Mouse (Mus musculus): Measurements from ENCODE around the gene Fbxo40. TPM values are rescaled to one million over a fixed set of nuclear protein-coding genes. Genes with fewer than 3 reads are reported as not detected.

Gene Fbxo40
- polyA plus RNA-seq, 2 experiments = 0.26 to 0.44 TPM

DNA sequence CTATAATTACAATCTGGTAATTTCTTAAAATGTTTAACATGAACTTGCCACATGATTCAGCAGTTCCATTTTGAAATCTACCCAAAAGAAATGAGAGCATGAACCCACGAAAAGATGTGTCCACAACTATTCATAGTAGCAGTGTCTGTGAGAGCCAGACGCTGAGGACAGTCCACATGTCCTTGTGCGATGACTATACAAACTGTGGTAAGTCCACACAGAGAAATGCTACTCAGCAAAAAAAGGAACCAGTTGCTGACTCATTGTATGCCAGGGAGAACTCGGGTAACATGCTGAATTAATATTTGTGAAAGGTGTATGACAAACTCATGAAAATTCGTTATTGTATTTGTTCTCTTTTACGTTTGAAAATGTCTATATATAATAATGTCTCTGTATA, 7.4 kb upstream of the Fbxo40 start:
- H3K36me3 ChIP-seq (ENCODE audit: control insufficient read depth, insufficient read depth, low read length) = no peaks in the 10 kb centered on the region
- no peaks in the 10 kb centered on the region for H3K4me1 ChIP-seq (ENCODE audit: control insufficient read depth, insufficient read depth, low read length)
- no peak for DNase-seq (ENCODE audit: low spot score)
- no peak overlapping the region for H3K4me2 ChIP-seq (replicated peaks; ENCODE audit: low read depth, low read length, severe bottlenecking)
- no peak for ATAC-seq (ENCODE audit: low FRiP score, low read depth)
- H3K27ac ChIP-seq (replicated peaks; ENCODE audit: low read depth, low read length) = no peak overlapping the region
- no peaks in the 10 kb centered on the region for H3K9me3 ChIP-seq (ENCODE audit: control insufficient read depth, low read length)
- no peaks in the 10 kb centered on the region for H3K27me3 ChIP-seq (ENCODE audit: control insufficient read depth, insufficient read depth, low read length)
- H3K4me3 ChIP-seq (replicated peaks; ENCODE audit: low read length) = no peak overlapping the region
- 78% methylated on average over 6 of the region's 6 CpGs for WGBS
- no peak for TF ChIP-seq POLR2A (IDR thresholded peaks at IDR 0.05; ENCODE audit: borderline replicate concordance, extremely low read depth, insufficient read depth, insufficient read length)
- no peak overlapping the region for H3K9ac ChIP-seq (ENCODE audit: low read depth, low read length, severe bottlenecking)

DNA sequence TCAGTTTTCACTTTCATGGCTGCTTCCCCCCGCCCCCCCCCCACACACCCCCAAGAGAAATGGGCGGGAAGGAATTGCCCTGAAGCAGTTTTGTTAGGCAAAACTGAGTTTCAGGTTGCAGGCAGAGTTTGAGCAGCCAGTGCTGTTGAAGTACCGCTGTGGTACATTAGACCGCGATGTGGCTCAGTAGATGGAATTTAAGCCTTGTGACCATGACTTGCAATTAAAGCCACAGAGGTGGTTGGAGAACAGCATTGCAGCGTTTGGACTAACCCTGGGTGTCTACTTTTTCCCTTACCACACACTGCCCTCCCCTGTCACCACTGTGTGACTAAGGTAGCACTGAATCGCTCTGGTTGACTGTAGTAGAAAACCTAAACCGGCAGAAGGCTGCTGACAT, 774 bp downstream of the Fbxo40 start:
- ATAC-seq (ENCODE audit: low FRiP score, low read depth) (peak; percentile 51; the same call in 1 of the 2 replicates), DNase-seq (ENCODE audit: low spot score) (peak; percentile 9)
- Histone ChIP-seq H3K9ac (ENCODE audit: low read depth, low read length, severe bottlenecking) (no peak overlapping the region), H3K9me3 (ENCODE audit: control insufficient read depth, low read length) (no peaks in the 10 kb centered on the region), H3K4me3 (replicated peaks; ENCODE audit: low read length) (no peak overlapping the region), H3K4me2 (replicated peaks; ENCODE audit: low read depth, low read length, severe bottlenecking) (0 out of 2 replicates have a peak overlapping the region, but pooled peaks have one; percentile 14), H3K4me1 (ENCODE audit: control insufficient read depth, insufficient read depth, low read length) (0 out of 2 replicates have a peak, but pooled peaks cover 3% of the 10 kb centered on the region), H3K36me3 (ENCODE audit: control insufficient read depth, insufficient read depth, low read length) (no peaks in the 10 kb centered on the region), H3K27ac (replicated peaks; ENCODE audit: low read depth, low read length) (no peak overlapping the region), H3K27me3 (ENCODE audit: control insufficient read depth, insufficient read depth, low read length) (no peaks in the 10 kb centered on the region)
- WGBS = 57% methylated on average over 8 of the region's 8 CpGs
- no peak for TF ChIP-seq POLR2A (IDR thresholded peaks at IDR 0.05; ENCODE audit: borderline replicate concordance, extremely low read depth, insufficient read depth, insufficient read length)

GRCm38 (mm10) chr16:36988066-36988465, 2.2 kb downstream of the Fbxo40 start:
- 0 out of 2 replicates have a peak, but pooled peaks cover 3% of the 10 kb centered on the region for H3K4me1 ChIP-seq (ENCODE audit: control insufficient read depth, insufficient read depth, low read length)
- H3K9me3 ChIP-seq (ENCODE audit: control insufficient read depth, low read length) = no peaks in the 10 kb centered on the region
- TF ChIP-seq POLR2A (IDR thresholded peaks at IDR 0.05; ENCODE audit: borderline replicate concordance, extremely low read depth, insufficient read depth, insufficient read length) = no peak
- ATAC-seq (ENCODE audit: low FRiP score, low read depth) (no peak), DNase-seq (ENCODE audit: low spot score) (no peak)
- no peaks in the 10 kb centered on the region for H3K27me3 ChIP-seq (ENCODE audit: control insufficient read depth, insufficient read depth, low read length)
- H3K9ac ChIP-seq (ENCODE audit: low read depth, low read length, severe bottlenecking) = no peak overlapping the region
- no peak overlapping the region for H3K4me2 ChIP-seq (replicated peaks; ENCODE audit: low read depth, low read length, severe bottlenecking)
- H3K36me3 ChIP-seq (ENCODE audit: control insufficient read depth, insufficient read depth, low read length) = no peaks in the 10 kb centered on the region
- no peak overlapping the region for H3K4me3 ChIP-seq (replicated peaks; ENCODE audit: low read length)
- no peak overlapping the region for H3K27ac ChIP-seq (replicated peaks; ENCODE audit: low read depth, low read length)

GRCm38 (mm10) chr16:36987399-36987798, 2.9 kb downstream of the Fbxo40 start:
- Histone ChIP-seq H3K4me1 (ENCODE audit: control insufficient read depth, insufficient read depth, low read length) (0 out of 2 replicates have a peak, but pooled peaks cover 3% of the 10 kb centered on the region), H3K4me3 (replicated peaks; ENCODE audit: low read length) (no peak overlapping the region), H3K27ac (replicated peaks; ENCODE audit: low read depth, low read length) (no peak overlapping the region), H3K36me3 (ENCODE audit: control insufficient read depth, insufficient read depth, low read length) (no peaks in the 10 kb centered on the region), H3K9ac (ENCODE audit: low read depth, low read length, severe bottlenecking) (no peak overlapping the region), H3K4me2 (replicated peaks; ENCODE audit: low read depth, low read length, severe bottlenecking) (no peak overlapping the region), H3K9me3 (ENCODE audit: control insufficient read depth, low read length) (no peaks in the 10 kb centered on the region), H3K27me3 (ENCODE audit: control insufficient read depth, insufficient read depth, low read length) (no peaks in the 10 kb centered on the region)
- TF ChIP-seq POLR2A (IDR thresholded peaks at IDR 0.05; ENCODE audit: borderline replicate concordance, extremely low read depth, insufficient read depth, insufficient read length) = no peak
- WGBS = 65% methylated on average over 2 of the region's 2 CpGs
- ATAC-seq (ENCODE audit: low FRiP score, low read depth) (peak; percentile 46; the same call in 1 of the 2 replicates), DNase-seq (ENCODE audit: low spot score) (no peak)

DNA sequence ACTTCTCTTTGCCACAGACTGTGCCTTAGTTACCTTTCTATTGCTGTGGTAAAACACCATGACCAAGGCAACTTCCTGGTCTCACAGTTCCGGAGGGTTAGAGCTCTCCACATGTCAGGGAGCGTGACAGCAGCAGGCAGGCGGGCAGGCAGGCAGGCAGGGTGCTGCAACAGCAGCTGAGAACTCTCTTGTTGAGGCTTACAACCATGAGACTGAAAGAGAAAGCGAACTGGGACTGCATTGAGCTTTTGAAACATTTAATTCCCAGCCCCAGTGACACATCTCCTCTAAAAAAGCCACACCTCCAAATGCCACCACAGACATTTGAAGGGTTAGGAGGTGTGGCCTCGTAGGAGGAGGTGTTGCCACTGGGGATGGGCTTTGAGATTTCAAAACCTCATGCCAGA, 4.6 kb downstream of the Fbxo40 start:
- Histone ChIP-seq H3K9me3 (ENCODE audit: control insufficient read depth, low read length) (no peaks in the 10 kb centered on the region), H3K4me1 (ENCODE audit: control insufficient read depth, insufficient read depth, low read length) (0 out of 2 replicates have a peak, but pooled peaks cover 3% of the 10 kb centered on the region), H3K4me2 (replicated peaks; ENCODE audit: low read depth, low read length, severe bottlenecking) (no peak overlapping the region), H3K4me3 (replicated peaks; ENCODE audit: low read length) (no peak overlapping the region), H3K9ac (ENCODE audit: low read depth, low read length, severe bottlenecking) (no peak overlapping the region), H3K27ac (replicated peaks; ENCODE audit: low read depth, low read length) (no peak overlapping the region), H3K36me3 (ENCODE audit: control insufficient read depth, insufficient read depth, low read length) (no peaks in the 10 kb centered on the region), H3K27me3 (ENCODE audit: control insufficient read depth, insufficient read depth, low read length) (no peaks in the 10 kb centered on the region)
- ATAC-seq (ENCODE audit: low FRiP score, low read depth) (no peak), DNase-seq (ENCODE audit: low spot score) (no peak)
- TF ChIP-seq POLR2A (IDR thresholded peaks at IDR 0.05; ENCODE audit: borderline replicate concordance, extremely low read depth, insufficient read depth, insufficient read length) = no peak
- 65% methylated on average over 5 of the region's 5 CpGs for WGBS

DNA sequence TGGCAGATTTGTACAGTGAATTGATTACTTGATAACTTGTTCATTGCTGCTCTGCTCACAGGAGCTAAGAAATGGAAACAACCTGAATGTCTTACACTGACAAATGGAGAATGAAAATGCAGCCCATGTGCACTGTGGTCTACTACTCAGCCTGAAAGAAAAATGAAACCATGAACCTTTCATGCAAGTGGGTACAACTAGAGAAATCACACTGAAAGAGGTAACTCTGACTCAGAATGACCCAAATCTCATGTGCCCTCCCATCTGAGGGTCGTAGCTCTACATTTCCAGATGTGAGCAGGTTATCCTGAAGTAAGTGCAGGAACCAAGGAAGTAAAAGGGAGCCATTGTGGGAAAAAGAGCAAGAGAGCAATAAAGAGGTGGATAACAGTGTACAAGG, 6.5 kb downstream of the Fbxo40 start:
- no peak overlapping the region for H3K9ac ChIP-seq (ENCODE audit: low read depth, low read length, severe bottlenecking)
- ATAC-seq (ENCODE audit: low FRiP score, low read depth) = no peak
- no peaks in the 10 kb centered on the region for H3K4me1 ChIP-seq (ENCODE audit: control insufficient read depth, insufficient read depth, low read length)
- no peaks in the 10 kb centered on the region for H3K9me3 ChIP-seq (ENCODE audit: control insufficient read depth, low read length)
- 65% methylated on average over 1 of the region's 1 CpGs for WGBS
- no peaks in the 10 kb centered on the region for H3K27me3 ChIP-seq (ENCODE audit: control insufficient read depth, insufficient read depth, low read length)
- DNase-seq (ENCODE audit: low spot score) = no peak
- no peak overlapping the region for H3K27ac ChIP-seq (replicated peaks; ENCODE audit: low read depth, low read length)
- no peak overlapping the region for H3K4me2 ChIP-seq (replicated peaks; ENCODE audit: low read depth, low read length, severe bottlenecking)
- TF ChIP-seq POLR2A (IDR thresholded peaks at IDR 0.05; ENCODE audit: borderline replicate concordance, extremely low read depth, insufficient read depth, insufficient read length) = no peak
- H3K4me3 ChIP-seq (replicated peaks; ENCODE audit: low read length) = no peak overlapping the region
- H3K36me3 ChIP-seq (ENCODE audit: control insufficient read depth, insufficient read depth, low read length) = no peaks in the 10 kb centered on the region
